13 mouse cellular contexts compared by ENCODE assay signal in the genomic region with DNA sequence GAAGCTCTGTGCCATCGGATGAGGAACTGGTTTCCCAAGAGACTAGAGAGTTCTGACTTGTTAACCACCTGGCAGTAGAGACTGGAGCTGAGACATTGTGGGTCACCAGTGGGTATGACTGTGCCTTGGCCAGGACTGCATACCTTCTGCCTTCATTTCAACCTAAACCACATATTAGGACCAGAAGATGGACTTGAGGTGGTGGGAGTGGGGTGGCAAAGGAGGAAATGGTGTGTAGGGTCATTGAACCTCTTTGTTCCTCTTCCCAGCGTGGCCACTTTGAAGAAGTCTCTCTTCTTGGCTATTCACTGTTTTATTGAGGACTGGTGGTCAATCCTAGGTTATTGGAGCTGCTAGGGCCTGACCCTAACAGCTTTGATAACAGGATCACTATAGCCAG. TPM values are rescaled to one million over a fixed set of nuclear protein-coding genes. Genes with fewer than 3 reads are reported as not detected.
"Had no signal": no experiment of that assay in that cellular context is flagged by ENCODE, and none has a peak within 500 bp of the region (broad histone marks: within the 10 kb centered on the region; RNA-seq: fewer than 3 reads in every experiment).

No protein-coding gene starts in this region.

- DNase-seq: kidney, adult 8-10 months; kidney, postnatal 25 days; lung, adult 2 months; lung, postnatal 36 days; right cerebral cortex, postnatal 14 days; thymus, postnatal 4 days had no signal

- H3K4me1 ChIP-seq: limb, embryonic 10.5 days; liver, embryonic 15.5 days had no signal

- H3K9ac ChIP-seq: liver, embryonic 15.5 days; neural tube, embryonic 13.5 days had no signal

- H3K36me3 ChIP-seq: limb, embryonic 10.5 days; liver, embryonic 15.5 days; neural tube, embryonic 13.5 days had no signal

- H3K4me2 ChIP-seq: liver, embryonic 11.5 days; liver, embryonic 15.5 days; neural tube, embryonic 13.5 days had no signal

- H3K9me3 ChIP-seq: limb, embryonic 10.5 days; liver, embryonic 15.5 days; neural tube, embryonic 13.5 days had no signal

- H3K27ac ChIP-seq: limb, embryonic 10.5 days; liver, embryonic 15.5 days; neural tube, embryonic 13.5 days had no signal

- H3K27me3 ChIP-seq: liver, embryonic 15.5 days; neural tube, embryonic 13.5 days had no signal

- ATAC-seq: intestine, postnatal 0 days; lung, postnatal 0 days had no signal

- H3K4me3 ChIP-seq: limb, embryonic 10.5 days; liver, embryonic 15.5 days; neural tube, embryonic 13.5 days had no signal

RNA-seq across cellular contexts. Expression of a gene that starts 40.1 kb away (rescaled TPM):
- total RNA-seq: megakaryocyte progenitor cell, adult 5-6 weeks had no signal
